Mouse (Mus musculus) ovary, adult 18-20 months (tissue): Measurements from ENCODE around the gene Bach1.

ENCODE experiments used
- DNase-seq: peaks from one replicate; pipeline ENCODE4 v3.0.0; 2022; ENCODE audit warnings: low spot score, mixed read lengths

Gene Bach1

GRCm38 (mm10) chr16:87741034-87741715, 42.4 kb downstream of the Bach1 start:
- no peak for DNase-seq

- no peak for DNase-seq
These were observed 44.9 kb downstream of the Bach1 start for GRCm38 (mm10) chr16:87743661-87744060.

GRCm38 (mm10) chr16:87744338-87744737, 45.6 kb downstream of the Bach1 start:
- no peak for DNase-seq

GRCm38 (mm10) chr16:87745192-87745945, 46.6 kb downstream of the Bach1 start:
- DNase-seq, result no peak

- peak; percentile 38 for DNase-seq
These were observed 48.0 kb downstream of the Bach1 start for GRCm38 (mm10) chr16:87746728-87747127.

- no peak for DNase-seq
These were observed 52.5 kb downstream of the Bach1 start for GRCm38 (mm10) chr16:87751243-87751642.

GRCm38 (mm10) chr16:87752482-87752881, 53.7 kb downstream of the Bach1 start:
- no peak for DNase-seq

GRCm38 (mm10) chr16:87754858-87755257, 56.1 kb downstream of the Bach1 start:
- no peak for DNase-seq

- no peak for DNase-seq
These were observed 57.2 kb downstream of the Bach1 start for GRCm38 (mm10) chr16:87755915-87756314.

GRCm38 (mm10) chr16:87758016-87758415, 59.3 kb downstream of the Bach1 start:
- no peak for DNase-seq

- no peak for DNase-seq
These were observed 65.9 kb downstream of the Bach1 start for GRCm38 (mm10) chr16:87764668-87765109.

- no peak for DNase-seq
These were observed 67.2 kb downstream of the Bach1 start for GRCm38 (mm10) chr16:87765984-87766383.

GRCm38 (mm10) chr16:87770576-87770975, 71.8 kb downstream of the Bach1 start:
- no peak for DNase-seq

- no peak for DNase-seq
These were observed 73.2 kb downstream of the Bach1 start for GRCm38 (mm10) chr16:87771926-87772325.

- no peak for DNase-seq
These were observed 75.7 kb downstream of the Bach1 start for GRCm38 (mm10) chr16:87774398-87774797.

GRCm38 (mm10) chr16:87777373-87777772, 78.6 kb downstream of the Bach1 start:
- DNase-seq, result no peak

- DNase-seq, result no peak
These were observed 82.9 kb downstream of the Bach1 start for GRCm38 (mm10) chr16:87781637-87782036.
